Mouse (Mus musculus): ENCODE results near the gene Nek5. TPM values are rescaled to one million over a fixed set of nuclear protein-coding genes. Genes with fewer than 3 reads are reported as not detected.

Gene Nek5
- polyA plus RNA-seq, 2 experiments = 0.07 TPM; not detected in 1

- Histone ChIP-seq H3K27me3 (ENCODE audit: control insufficient read depth, insufficient read depth, low read length) (no peaks in the 10 kb centered on the region), H3K4me1 (replicated peaks; ENCODE audit: control insufficient read depth in 2 of 2, insufficient read depth in 2 of 2, low read length in 1 of 2) (peaks cover 15 to 20% of the 10 kb centered on the region in 2 experiments), H3K36me3 (replicated peaks; ENCODE audit: control insufficient read depth, insufficient read depth, low read depth) (no peaks in the 10 kb centered on the region), H3K9ac (replicated peaks) (0 out of 2 replicates have a peak overlapping the region, but pooled peaks have one; percentile 25), H3K9me3 (ENCODE audit: control insufficient read depth, low read length) (no peaks in the 10 kb centered on the region), H3K4me3 (ENCODE audit: insufficient read depth in 1 of 2, low read depth in 2 of 2, low read length in 2 of 2) (no peak overlapping the region), H3K27ac (peak overlapping the region; percentile 88), H3K4me2 (ENCODE audit: low read depth) (peak overlapping the region; percentile 64)
- DNase-seq (ENCODE audit: low read depth in 3 of 3, low spot score in 3 of 3) (no peak), ATAC-seq (ENCODE audit: insufficient read depth) (no peak)
- TF ChIP-seq EP300 (IDR thresholded peaks at IDR 0.05; ENCODE audit: low read depth) (no peak), CTCF (IDR thresholded peaks at IDR 0.05; ENCODE audit: low read depth) (no peak)
- 68% methylated on average over 5 of the region's 5 CpGs for WGBS (ENCODE audit: insufficient replicate concordance)
Measured at GRCm38 (mm10) chr8:22134750-22135135, 9.9 kb upstream of the Nek5 start.

GRCm38 (mm10) chr8:22134078-22134749, 9.4 kb upstream of the Nek5 start:
- Histone ChIP-seq H3K9me3 (ENCODE audit: control insufficient read depth, low read length) (no peaks in the 10 kb centered on the region), H3K4me3 (ENCODE audit: insufficient read depth in 1 of 2, low read depth in 2 of 2, low read length in 2 of 2) (peak overlapping the region in 1 of 2 experiments; percentile 10; a peak in 1 of 4 replicates), H3K27me3 (ENCODE audit: control insufficient read depth, insufficient read depth, low read length) (no peaks in the 10 kb centered on the region), H3K9ac (replicated peaks) (no peak overlapping the region), H3K4me2 (ENCODE audit: low read depth) (peak overlapping the region; percentile 64), H3K4me1 (replicated peaks; ENCODE audit: control insufficient read depth in 2 of 2, insufficient read depth in 2 of 2, low read length in 1 of 2) (peaks cover 15 to 20% of the 10 kb centered on the region in 2 experiments), H3K27ac (peak overlapping the region; percentile 88), H3K36me3 (replicated peaks; ENCODE audit: control insufficient read depth, insufficient read depth, low read depth) (no peaks in the 10 kb centered on the region)
- ATAC-seq (ENCODE audit: insufficient read depth) (peak; percentile 100), DNase-seq (ENCODE audit: low read depth in 3 of 3, low spot score in 3 of 3) (peak in 2 of 3 experiments; percentile 76 to 83)
- TF ChIP-seq CTCF (IDR thresholded peaks at IDR 0.05; ENCODE audit: low read depth) = no peak
- peak; percentile 82 for TF ChIP-seq EP300 (IDR thresholded peaks at IDR 0.05; ENCODE audit: low read depth)
- WGBS (ENCODE audit: insufficient replicate concordance) = 40% methylated on average over 7 of the region's 7 CpGs

GRCm38 (mm10) chr8:22132062-22132461, 7.2 kb upstream of the Nek5 start:
- Histone ChIP-seq H3K27ac (no peak overlapping the region), H3K9ac (replicated peaks) (no peak overlapping the region), H3K9me3 (ENCODE audit: control insufficient read depth, low read length) (no peaks in the 10 kb centered on the region), H3K4me2 (ENCODE audit: low read depth) (no peak overlapping the region), H3K4me1 (replicated peaks; ENCODE audit: control insufficient read depth in 2 of 2, insufficient read depth in 2 of 2, low read length in 1 of 2) (peaks cover 15 to 20% of the 10 kb centered on the region in 2 experiments), H3K36me3 (replicated peaks; ENCODE audit: control insufficient read depth, insufficient read depth, low read depth) (no peaks in the 10 kb centered on the region), H3K4me3 (ENCODE audit: insufficient read depth in 1 of 2, low read depth in 2 of 2, low read length in 2 of 2) (no peak overlapping the region), H3K27me3 (ENCODE audit: control insufficient read depth, insufficient read depth, low read length) (no peaks in the 10 kb centered on the region)
- no peak for DNase-seq (ENCODE audit: low read depth in 3 of 3, low spot score in 3 of 3)
- WGBS (ENCODE audit: insufficient replicate concordance) = 84% methylated on average over 12 of the region's 12 CpGs
- ATAC-seq (ENCODE audit: insufficient read depth) = no peak
- no peak for TF ChIP-seq CTCF (IDR thresholded peaks at IDR 0.05; ENCODE audit: low read depth)
- no peak for TF ChIP-seq EP300 (IDR thresholded peaks at IDR 0.05; ENCODE audit: low read depth)

GRCm38 (mm10) chr8:22107020-22107419, 17.8 kb downstream of the Nek5 start:
- Histone ChIP-seq H3K27ac (no peak overlapping the region), H3K36me3 (replicated peaks; ENCODE audit: control insufficient read depth, insufficient read depth, low read depth) (no peaks in the 10 kb centered on the region), H3K4me1 (replicated peaks; ENCODE audit: control insufficient read depth in 2 of 2, insufficient read depth in 2 of 2, low read length in 1 of 2) (no peaks in the 10 kb centered on the region), H3K4me3 (ENCODE audit: insufficient read depth in 1 of 2, low read depth in 2 of 2, low read length in 2 of 2) (no peak overlapping the region), H3K9ac (replicated peaks) (no peak overlapping the region), H3K4me2 (ENCODE audit: low read depth) (no peak overlapping the region), H3K27me3 (ENCODE audit: control insufficient read depth, insufficient read depth, low read length) (no peaks in the 10 kb centered on the region), H3K9me3 (ENCODE audit: control insufficient read depth, low read length) (no peaks in the 10 kb centered on the region)
- no peak for ATAC-seq (ENCODE audit: insufficient read depth)
- WGBS (ENCODE audit: insufficient replicate concordance) = 53% methylated on average over 4 of the region's 4 CpGs
- TF ChIP-seq CTCF (IDR thresholded peaks at IDR 0.05; ENCODE audit: low read depth) (no peak), EP300 (IDR thresholded peaks at IDR 0.05; ENCODE audit: low read depth) (no peak)
- no peak for DNase-seq (ENCODE audit: low read depth in 3 of 3, low spot score in 3 of 3)

- Histone ChIP-seq H3K4me1 (replicated peaks; ENCODE audit: control insufficient read depth in 2 of 2, insufficient read depth in 2 of 2, low read length in 1 of 2) (no peaks in the 10 kb centered on the region), H3K9me3 (ENCODE audit: control insufficient read depth, low read length) (no peaks in the 10 kb centered on the region), H3K27ac (no peak overlapping the region), H3K9ac (replicated peaks) (no peak overlapping the region), H3K4me2 (ENCODE audit: low read depth) (no peak overlapping the region), H3K4me3 (ENCODE audit: insufficient read depth in 1 of 2, low read depth in 2 of 2, low read length in 2 of 2) (no peak overlapping the region), H3K36me3 (replicated peaks; ENCODE audit: control insufficient read depth, insufficient read depth, low read depth) (no peaks in the 10 kb centered on the region), H3K27me3 (ENCODE audit: control insufficient read depth, insufficient read depth, low read length) (no peaks in the 10 kb centered on the region)
- DNase-seq (ENCODE audit: low read depth in 3 of 3, low spot score in 3 of 3) (peak in 1 of 3 experiments; percentile 3), ATAC-seq (ENCODE audit: insufficient read depth) (no peak)
- 43% methylated on average over 8 of the region's 8 CpGs for WGBS (ENCODE audit: insufficient replicate concordance)
- TF ChIP-seq EP300 (IDR thresholded peaks at IDR 0.05; ENCODE audit: low read depth) = no peak
- peak; percentile 67 for TF ChIP-seq CTCF (IDR thresholded peaks at IDR 0.05; ENCODE audit: low read depth)
Measured at GRCm38 (mm10) chr8:22091568-22091967, 33.3 kb downstream of the Nek5 start.
